Mouse (Mus musculus): ENCODE data around the gene Zdhhc18.

The Zdhhc18 gene

DNA sequence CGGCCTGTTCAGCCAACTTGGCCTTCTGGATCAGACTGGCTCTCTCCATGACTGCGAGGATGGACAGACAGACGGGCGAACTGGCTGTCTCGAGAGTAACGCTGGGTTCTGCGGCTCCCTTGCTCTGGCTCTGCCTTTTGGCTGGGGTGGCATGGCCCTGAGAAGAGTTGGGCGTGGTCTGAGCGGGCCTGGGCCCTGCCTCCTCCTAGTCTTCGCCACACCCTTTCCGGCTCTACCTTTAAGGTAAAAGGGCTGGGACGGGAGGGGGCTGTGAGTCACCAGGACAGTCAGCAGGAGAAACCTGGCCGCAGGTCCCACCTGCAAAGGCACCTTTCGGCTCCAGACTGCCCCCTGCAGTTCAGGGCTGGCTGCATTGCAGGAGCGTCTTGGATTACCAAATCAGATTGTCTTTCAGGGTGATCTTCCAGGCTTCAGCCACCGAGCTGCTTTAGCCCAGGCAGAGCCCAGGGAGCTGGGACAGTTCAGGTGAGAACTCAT lies 48.2 kb downstream of the Zdhhc18 start, which contains the start of gene Sfn:
Gene Sfn, minus strand, starts transcription at position 448 of the 498 bp plus-strand sequence.
- DNase-seq = peak; percentile 74 to 88

DNA sequence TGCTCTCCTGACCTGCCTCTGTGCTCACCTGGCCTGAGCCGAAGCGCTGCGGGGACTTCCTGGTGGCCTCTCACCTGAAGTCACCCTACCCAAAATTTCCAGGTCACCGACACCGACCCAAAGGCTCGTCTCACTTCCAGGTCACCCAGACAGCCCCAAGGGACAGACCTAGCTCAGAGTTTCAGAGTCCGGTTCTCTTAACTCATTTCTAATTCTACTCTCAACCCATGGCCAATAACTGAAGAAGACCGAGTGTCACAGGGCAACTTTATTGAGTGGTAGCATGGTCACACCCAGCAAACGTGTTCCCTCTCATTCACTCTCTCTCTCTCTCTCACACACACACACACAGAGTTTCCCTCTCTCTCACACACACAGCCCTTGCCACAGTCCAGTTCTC lies 49.6 kb downstream of the Zdhhc18 start:
- no peak for DNase-seq

DNA sequence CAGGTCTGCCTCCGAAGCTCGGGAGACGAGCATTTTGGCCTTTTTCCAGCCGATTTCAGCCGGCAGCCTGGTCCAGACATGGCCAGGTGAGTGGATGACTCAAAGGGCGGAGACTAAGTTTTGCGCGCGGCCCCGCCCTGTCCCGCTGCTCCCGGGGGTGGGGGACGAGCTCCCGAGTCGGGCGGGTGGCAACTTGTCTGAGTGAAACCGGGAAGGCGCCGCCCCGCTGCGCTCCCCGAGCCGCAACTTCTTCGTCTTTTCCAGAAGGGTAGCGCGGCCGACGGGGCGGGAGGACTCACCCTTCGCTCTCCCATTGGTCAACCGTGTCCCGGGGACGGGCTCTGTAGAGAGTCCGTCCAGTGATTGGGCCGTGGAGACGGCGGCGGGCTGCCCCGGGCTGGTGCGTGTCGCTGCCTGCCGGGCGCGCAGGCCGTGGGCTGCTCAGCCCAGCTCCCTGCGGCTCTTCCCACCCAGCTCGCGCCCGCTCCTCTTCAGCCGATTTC lies 50.3 kb downstream of the Zdhhc18 start:
- DNase-seq = peak; percentile 95 to 96

DNA sequence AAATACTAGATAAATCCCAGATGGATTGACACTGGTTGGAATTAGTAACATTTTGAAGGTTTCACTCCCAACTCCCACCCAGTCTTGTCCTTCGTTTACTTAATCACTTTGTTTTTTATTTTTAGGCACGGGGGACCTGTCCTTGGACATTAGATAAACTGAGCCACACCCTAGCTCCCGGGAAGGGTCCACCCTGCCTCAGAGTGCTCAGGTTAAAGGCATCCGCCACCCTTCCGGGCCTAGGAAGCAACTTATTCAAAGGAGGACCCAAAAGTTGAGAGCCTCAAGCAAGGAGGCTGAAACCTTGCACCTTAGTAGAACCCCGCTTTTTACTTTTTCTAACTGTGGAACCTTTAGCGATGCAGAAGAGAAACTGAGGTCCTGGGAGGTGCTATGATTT lies 50.8 kb downstream of the Zdhhc18 start:
- DNase-seq = no peak

DNA sequence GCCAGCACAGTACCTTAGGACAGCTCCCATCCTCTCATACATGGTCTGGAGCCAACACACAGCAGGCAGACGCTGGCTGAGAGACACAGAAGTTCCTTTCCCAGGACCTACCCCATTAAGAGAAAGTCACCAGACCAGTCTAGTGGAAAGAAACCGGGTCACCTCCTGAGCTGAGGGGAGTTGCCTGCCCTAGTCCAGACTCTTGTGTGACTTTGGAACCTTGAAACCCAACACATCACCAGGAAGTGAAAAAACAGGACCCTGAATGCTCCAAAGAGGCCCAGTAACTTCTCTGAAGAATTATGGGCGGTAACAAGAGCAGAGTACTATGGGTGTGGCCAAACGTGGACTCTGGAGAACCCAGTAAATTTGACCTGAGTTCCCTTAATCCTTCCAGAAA lies 51.3 kb downstream of the Zdhhc18 start:
- peak; percentile 32 for DNase-seq

DNA sequence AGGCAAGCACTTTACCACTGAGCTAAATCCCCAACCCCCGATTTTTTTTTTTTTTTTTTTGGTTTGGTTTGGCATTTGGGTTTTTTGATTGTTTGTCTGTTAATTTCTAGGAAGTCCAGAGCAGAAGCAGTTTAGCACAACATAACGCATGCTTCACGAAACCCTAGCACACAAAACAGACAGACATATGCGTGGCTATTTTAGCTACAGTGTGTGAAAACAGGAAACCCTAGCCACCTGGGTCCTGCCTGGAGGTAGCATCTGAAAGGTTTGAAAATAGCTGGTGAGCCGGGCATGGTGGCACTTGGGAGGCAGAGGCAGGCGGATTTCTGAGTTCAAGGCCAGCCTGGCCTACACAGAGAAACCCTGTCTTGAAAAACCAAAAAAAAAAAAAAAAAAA lies 53.9 kb downstream of the Zdhhc18 start:
- no peak for DNase-seq

DNA sequence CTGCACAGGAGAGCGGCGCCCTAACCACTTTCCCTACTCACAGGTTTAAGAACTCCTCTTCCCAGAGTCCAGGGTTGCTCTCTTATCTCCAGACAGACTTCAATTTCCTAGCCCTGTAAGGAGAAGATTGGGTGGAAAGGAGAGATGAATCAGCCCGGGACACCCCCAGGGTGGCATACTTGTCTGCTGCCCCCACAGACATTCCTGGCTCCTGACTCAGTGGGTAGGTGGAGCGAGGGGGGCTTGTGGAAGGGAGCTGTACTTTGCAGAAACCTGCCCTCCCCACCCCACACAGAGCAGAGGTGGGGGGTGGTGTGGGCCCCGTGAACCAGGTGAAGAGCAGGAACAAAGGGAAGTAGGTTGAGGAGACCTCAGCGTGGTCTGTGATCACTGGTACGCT lies 54.4 kb downstream of the Zdhhc18 start:
- DNase-seq = no peak

DNA sequence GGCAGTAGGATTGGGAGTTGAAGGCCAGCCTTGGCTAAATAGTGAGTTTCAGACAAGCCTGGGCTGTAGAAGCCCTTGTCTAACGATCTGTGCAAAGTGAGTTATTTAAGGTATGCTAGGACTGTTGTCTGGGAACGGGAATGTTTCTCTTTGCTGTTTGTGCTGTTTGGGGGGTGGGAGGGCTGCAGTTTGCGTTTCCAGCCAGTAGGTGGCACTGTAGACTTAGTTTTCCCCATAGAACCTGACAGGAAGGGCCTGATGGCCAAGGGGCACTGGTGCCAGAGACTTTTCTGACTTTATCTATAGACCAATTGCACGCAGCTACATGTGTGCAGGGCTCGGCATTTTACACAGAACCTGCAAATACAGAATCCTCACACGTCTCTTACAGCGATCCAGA lies 57.4 kb downstream of the Zdhhc18 start:
- DNase-seq = peak; percentile 69 to 80

DNA sequence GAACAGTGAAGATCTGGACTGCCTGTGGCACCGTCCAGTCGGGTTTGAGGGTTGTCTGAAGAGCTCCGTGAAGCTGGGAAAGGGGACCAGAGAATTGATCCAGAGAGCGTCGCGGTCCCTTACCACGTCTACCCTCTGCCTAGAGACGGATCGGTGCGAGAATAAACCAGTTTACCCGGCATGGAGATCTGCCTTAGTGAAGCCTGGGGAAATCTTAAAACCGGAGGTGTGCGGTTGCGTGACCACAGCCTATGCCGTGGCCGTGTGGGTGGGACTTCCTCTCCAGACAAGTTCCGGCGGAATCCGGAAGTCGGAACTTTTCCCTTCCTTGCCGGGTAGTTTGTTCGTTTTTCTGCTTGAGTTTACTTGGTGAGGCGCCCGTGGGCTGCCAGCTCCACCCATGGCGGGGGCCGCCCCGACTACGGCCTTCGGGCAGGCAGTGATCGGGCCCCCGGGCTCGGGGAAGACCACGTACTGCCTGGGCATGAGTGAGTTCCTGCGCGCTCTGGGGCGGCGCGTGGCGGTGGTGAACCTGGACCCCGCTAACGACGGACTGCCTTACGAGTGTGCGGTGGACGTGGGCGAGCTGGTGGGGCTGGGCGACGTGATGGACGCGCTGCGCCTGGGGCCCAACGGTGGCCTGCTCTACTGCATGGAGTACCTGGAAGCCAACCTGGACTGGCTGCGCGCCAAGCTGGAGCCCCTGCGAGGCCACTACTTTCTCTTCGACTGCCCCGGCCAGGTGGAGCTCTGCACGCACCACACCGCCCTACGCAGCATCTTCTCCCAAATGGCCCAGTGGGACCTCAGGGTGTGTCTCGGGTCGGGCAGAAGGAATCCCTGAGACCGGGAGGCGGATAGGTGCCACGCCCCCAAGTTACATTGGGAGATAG lies 65.6 kb downstream of the Zdhhc18 start, which contains the start of gene Gpn2:
Gene Gpn2, plus strand, starts transcription at position 304 of the 893 bp plus-strand sequence.
- DNase-seq = peak; percentile 89 to 92

DNA sequence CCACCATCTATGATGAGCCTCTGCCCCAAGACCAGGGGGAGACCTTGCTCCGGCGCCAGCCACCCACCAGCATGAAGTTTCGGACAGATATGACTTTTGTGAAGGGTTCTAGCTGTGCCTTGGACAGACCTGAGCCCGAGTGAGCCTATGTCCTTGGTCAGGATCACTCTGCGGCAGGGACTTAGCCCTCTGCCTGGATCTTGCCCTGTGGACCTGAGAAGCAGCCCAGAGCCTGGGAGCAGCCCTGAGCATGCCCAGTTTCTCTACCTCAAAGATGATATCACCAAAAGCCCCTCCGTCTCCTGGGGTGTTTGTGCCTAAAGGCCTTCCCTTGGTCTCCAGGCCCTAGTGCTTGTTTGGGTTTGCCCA lies 66.3 kb downstream of the Zdhhc18 start:
- DNase-seq = peak in 1 of 2 experiments; percentile 42

DNA sequence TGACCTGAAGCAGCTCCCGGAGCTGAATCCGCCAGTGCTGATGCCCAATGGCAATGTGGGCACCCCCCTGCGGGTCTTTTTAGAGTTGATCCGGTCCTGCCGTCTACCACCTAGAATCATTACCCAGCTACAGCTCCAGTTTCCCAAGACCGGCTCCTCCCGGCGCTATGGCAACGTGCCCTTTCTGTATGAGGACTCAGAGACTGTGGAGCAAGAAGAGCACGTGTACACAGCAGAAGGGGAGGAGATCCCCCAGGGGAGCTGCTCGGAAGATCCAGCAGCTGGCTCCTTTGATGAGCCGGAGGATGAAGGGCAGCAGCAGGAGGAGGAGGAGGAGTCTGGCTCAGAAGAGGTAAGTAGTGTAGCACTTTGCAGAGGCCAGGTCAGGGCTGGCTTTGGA lies 72.0 kb downstream of the Zdhhc18 start:
- no peak for DNase-seq

DNA sequence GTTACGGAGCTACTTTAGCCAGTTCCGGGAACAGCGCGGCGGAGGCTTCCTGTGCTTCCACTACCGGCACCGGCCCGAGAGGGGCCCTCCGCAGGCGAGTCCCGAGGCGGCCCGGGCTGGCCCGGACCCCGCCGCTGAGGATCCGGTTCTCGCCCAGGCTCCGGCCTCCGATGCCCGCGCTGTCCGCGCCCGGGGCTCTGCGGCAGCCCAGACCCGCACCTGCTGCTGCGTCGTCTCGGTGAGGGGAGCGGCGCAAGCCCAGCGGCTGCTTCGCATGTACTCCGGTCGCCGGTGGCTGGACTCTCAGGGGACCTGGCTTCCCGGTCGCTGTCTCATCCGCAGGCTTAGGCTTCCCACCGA lies 75.1 kb downstream of the Zdhhc18 start:
- no peak for DNase-seq

DNA sequence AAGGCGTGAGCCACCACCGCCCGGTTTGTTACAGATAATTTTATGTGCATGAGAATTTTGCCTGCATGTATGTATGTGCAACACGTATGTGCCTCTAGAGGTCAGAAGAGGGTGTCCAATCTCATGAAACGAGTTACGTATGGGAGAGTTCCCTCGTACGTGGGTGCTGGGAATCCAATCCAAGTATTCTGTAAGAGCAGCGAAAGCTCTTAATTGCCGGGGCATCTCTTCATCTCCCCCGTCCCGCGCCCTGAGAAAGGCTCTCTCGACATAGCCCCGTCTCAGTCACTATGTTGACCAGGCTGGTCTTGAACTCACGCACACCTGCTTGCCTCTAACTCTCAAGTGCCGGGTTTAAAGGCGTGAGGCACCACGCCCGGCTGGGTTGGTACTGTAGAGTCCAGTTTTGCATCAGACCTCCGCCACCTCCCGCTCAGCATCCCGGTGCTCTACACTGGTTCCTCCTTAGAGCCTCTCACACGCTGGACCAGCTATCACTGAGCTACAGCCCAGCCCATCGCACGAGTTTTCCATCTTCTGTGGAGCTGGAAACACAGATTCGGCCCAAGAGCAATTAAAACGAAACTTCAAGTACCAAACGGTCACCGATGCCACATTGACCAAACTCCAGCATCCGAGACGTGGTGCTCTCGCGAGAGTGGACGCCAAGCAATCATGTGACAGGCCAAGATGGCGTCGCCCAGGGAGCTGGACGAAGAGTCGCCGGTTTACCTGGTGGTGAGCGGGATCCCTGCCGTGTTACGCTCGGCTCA lies 75.7 kb downstream of the Zdhhc18 start, which contains the start of gene Gpatch3:
Gene Gpatch3, plus strand, starts transcription at position 676 of the 773 bp plus-strand sequence.
- DNase-seq = peak; percentile 96 to 98

DNA sequence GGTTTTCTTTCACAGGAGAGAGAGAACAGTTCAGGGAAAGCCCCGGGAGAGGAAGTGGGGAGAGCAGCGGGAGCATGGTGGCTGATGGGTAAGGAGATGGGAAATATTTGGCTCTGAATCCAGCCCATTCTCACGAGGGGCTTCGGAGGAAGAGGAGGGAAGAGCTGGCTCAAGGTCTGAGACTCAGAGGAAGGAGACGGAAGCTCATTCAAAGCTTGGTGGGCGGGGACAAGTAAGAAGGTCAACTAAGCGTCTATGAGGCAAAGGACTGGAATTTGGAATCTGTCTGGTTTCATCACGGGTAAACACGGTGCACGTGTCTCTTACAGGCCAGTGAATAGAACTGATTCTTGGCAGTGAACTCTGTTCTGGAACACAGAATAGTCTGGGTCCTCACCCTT lies 79.9 kb downstream of the Zdhhc18 start:
- peak; percentile 76 to 91 for DNase-seq

DNA sequence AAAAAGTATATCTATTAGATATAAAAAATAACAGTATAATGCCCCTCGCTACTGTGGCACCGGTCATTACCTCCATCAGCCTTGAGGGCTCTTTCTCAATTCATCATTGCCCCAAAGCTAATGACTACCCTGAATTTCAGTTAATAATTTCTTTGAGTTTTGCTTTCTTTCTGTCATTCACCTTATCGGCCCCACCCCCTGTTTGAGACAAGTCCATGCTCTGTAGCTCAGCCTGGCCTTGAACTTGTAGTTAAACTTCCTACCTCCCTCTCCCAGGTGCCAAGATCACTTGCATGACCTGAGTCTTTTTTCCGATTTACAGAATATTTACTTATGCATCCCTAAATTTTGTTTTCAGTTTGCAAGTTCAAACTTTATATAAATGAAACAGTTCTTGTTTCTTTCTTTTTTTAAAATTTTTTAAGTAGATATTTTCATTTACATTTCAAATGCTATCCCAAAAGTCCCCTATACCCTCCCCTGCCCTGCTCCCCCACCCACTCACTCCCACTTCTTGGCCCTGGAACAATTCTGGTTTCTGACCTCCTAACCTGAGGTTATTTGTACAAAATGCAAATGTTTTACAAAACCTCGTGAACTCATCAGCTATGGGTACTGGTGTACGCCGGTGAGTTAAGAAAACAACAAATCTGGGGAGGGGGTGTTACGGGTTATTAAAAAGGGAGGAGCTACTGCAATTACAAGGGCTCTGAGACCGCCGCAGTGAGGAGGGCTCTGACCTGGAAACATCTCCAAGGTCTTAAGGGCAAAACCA lies 80.5 kb downstream of the Zdhhc18 start:
- peak; percentile 53 to 57 for DNase-seq

DNA sequence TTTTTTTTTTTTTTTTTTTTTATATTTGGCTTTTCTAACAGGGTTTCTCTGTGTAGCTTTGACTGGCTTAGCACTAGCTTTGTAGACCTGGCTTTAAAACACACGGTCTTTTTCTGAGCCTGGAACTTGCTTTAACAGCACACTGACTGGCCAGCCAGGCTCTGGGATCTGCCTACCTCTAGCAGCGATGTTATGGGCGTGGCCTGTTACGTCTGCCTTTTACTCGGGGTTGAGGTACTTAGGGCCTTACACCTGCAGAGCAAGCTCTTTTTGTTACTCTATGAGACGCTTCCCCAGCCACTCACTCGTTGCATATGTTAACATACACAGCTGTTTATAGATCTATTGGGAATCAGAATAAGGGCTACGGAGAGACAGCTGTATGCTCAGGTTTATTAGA lies 82.7 kb downstream of the Zdhhc18 start:
- DNase-seq = peak; percentile 34 to 53

DNA sequence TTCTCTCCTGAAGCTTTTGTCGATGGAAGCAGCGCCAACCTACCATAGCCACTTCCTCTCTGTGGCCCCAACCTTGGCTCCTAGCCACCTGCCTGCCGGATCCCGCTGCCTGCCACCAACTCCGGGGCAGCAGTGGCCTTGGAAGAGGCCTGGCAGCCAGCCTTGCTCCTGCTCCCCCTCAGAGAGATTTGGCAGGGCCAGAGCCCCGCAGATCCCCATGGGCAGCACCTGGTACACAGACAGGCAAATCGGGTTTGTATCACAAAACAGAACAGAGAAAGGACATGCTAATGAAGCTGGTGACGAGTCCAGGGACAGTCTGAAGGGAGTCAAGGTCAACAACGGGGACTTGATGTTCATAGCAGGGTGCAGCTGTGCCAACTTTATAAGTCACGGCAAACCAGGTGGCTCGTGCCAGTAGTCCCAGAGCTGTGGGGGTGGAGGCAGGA lies 86.8 kb downstream of the Zdhhc18 start:
- peak; percentile 81 to 85 for DNase-seq

DNA sequence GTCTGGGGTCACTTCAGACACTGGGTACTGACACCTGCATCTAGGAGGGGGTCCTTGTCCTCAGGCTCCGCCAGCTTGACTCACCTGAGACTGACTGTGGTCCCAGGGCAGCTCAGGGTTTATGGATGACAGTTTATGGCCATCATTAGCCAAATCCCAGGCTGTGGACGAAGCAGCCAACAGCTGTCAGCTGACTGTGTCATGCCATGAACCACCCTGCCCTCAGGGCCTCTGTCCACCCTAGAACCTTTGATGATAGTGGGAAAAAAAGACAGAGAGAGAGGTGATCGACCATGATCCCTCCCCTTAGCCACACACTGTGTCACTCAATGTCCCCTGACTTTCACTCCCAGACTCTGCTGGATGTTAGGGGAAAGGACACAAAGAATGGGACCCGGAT lies 88.3 kb downstream of the Zdhhc18 start:
- no peak for DNase-seq

DNA sequence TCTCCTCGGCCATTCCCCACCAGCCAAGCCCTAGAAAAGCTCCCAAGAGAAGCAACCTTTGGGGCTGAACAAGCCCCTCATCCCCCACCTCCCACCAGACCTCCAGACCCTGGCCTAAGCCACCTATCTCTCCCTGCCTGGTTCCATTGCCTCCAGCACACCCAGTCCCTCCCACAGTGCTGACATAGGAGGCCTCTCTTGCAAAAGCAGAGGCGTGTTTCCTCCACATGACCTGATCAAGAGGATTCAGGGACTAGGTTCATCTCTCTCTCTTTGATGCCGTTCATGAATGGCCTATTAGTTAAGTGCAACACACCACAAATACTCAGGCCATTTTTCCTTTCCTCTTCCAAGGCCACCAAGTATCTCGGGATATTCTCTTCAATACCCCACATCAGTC lies 90.1 kb downstream of the Zdhhc18 start:
- no peak for DNase-seq

DNA sequence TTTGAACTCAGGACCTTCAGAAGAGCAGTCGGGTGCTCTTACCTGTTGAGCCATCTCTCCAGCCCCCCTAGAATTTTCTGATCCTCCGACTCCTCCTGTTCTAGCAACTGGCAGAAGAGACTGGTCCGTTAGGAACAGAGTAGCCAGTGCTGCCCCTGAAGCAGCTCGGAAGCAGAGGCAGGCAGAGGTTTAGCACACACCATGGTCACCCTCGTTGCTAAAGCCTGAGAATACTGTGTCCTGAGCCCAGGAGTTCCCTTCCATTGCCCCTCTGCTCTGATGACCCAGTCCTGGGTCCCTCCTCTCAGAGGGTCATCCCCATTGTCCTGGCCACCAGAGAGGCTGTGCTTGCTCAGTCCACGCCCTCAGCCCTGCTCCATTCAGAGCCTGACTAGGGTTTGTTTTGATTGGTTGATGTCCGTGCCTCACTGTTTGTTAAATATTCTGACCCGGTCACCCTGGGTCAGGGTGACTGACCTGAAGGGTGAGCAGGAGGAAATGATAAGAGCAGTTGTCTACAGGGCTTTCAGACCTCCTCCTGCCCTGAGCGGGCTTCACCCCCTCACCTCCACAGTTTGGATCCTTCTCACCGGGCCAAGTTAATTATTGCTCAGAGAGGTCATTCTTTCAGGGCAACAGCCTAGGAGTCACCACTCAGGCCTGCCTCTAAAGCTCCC lies 92.8 kb downstream of the Zdhhc18 start:
- DNase-seq = peak; percentile 68 to 84

Measured in kidney, postnatal 36 days (tissue).